Mouse (Mus musculus) intestine, postnatal 0 days (tissue): ENCODE measurements around the gene Il6st. TPM values are rescaled to one million over a fixed set of nuclear protein-coding genes. Genes with fewer than 3 reads are reported as not detected.

Experiments
- ATAC-seq: fragments of 200-750 bp; cut with Nextera tagmentation; 2 replicates; pipeline ENCODE4 v1.8.0; 2017; ENCODE audit warnings: mild to moderate bottlenecking, moderate TSS enrichment, moderate library complexity
- H3K27ac ChIP-seq: fragments of 300-500 bp; sonication (generic); 2 replicates; pipeline ENCODE4 v1.5.1; 2014; ENCODE audit warnings: mild to moderate bottlenecking, low read depth, low read length, moderate library complexity
- H3K27me3 ChIP-seq: fragments of 300-500 bp; sonication (generic); replicated peaks from 2 replicates; pipeline ENCODE4 v1.6.1; 2014; ENCODE audit warnings: low read length, mixed read lengths; ENCODE audit not compliant: control insufficient read depth, insufficient read depth
- H3K36me3 ChIP-seq: fragments of 300-500 bp; sonication (generic); 2 replicates; pipeline ENCODE4 v1.6.1; 2014; ENCODE audit warnings: mild to moderate bottlenecking, moderate library complexity; ENCODE audit not compliant: control insufficient read depth, insufficient read depth
- H3K4me1 ChIP-seq: fragments of 300-500 bp; sonication (generic); replicated peaks from 2 replicates; pipeline ENCODE4 v1.6.1; 2014; ENCODE audit warnings: antibody characterized with exemption, low read length, mixed read lengths; ENCODE audit not compliant: control insufficient read depth, insufficient read depth
- H3K4me2 ChIP-seq: fragments of 300-500 bp; sonication (generic); replicated peaks from 2 replicates; pipeline ENCODE4 v1.6.1; 2014; ENCODE audit warnings: low read depth, mild to moderate bottlenecking, moderate library complexity
- H3K4me3 ChIP-seq: fragments of 300-500 bp; sonication (generic); 2 replicates; pipeline ENCODE4 v1.5.1; 2014; ENCODE audit warnings: low read depth, low read length
- H3K9ac ChIP-seq: fragments of 300-500 bp; sonication (generic); 2 replicates; pipeline ENCODE4 v1.6.1; 2014; ENCODE audit warnings: mild to moderate bottlenecking, low read depth, low read length
- H3K9me3 ChIP-seq: fragments of 300-500 bp; sonication (generic); 2 replicates; pipeline ENCODE4 v1.6.1; 2016; ENCODE audit warnings: mixed run types; ENCODE audit not compliant: control insufficient read depth
- CTCF ChIP-seq: sonication (generic); IDR thresholded peaks from 2 replicates; pipeline ENCODE4 v1.5.1; 2016; ENCODE audit warnings: low read depth, mild to moderate bottlenecking, control low read depth, antibody characterized with exemption, moderate library complexity
- WGBS: fragments of 180-500 bp; shearing (Covaris S2); extraction: QIAGEN DNeasy Blood & Tissue Kit; methylation state at CpG from one replicate; pipeline ENCODE4 v1.1.7; 2014; 5-methylcytosine and 5-hydroxymethylcytosine counted together
- polyA plus RNA-seq: library from polyadenylated mRNA; unstranded; fragments of >200 nt; fragmentation: Nextera tagmentation; extraction: Ambion mirVana; gene quantifications from 2 replicates; pipeline ENCODE4 v1.2.1, GENCODE M21; 2015

Gene Il6st
- polyA plus RNA-seq, 1 experiment from 2014 or later: 20.5 TPM

GRCm38 (mm10) chr13:112433271-112433670 lies 30.6 kb upstream of the Il6st start:
- H3K36me3 ChIP-seq: no peaks in the 10 kb centered on the region
- no peaks in the 10 kb centered on the region for H3K27me3 ChIP-seq
- no peak overlapping the region for H3K9ac ChIP-seq
- no peak overlapping the region for H3K4me2 ChIP-seq
- H3K4me1 ChIP-seq: no peaks in the 10 kb centered on the region
- H3K9me3 ChIP-seq: no peaks in the 10 kb centered on the region
- TF ChIP-seq CTCF: no peak
- 63% methylated on average over 5 of the region's 5 CpGs for WGBS
- H3K27ac ChIP-seq: no peak overlapping the region
- no peak for ATAC-seq
- H3K4me3 ChIP-seq: no peak overlapping the region

- WGBS: 50% methylated on average over 8 of the region's 8 CpGs
- no peak for TF ChIP-seq CTCF
- Histone ChIP-seq H3K4me2 (no peak overlapping the region), H3K4me1 (0 out of 2 replicates have a peak, but pooled peaks cover 5% of the 10 kb centered on the region), H3K27me3 (no peaks in the 10 kb centered on the region), H3K9me3 (no peaks in the 10 kb centered on the region), H3K36me3 (no peaks in the 10 kb centered on the region), H3K4me3 (no peak overlapping the region), H3K27ac (no peak overlapping the region), H3K9ac (no peak overlapping the region)
- no peak for ATAC-seq
Measured at GRCm38 (mm10) chr13:112435241-112436075, 28.4 kb upstream of the Il6st start.

GRCm38 (mm10) chr13:112436288-112436687 lies 27.6 kb upstream of the Il6st start:
- WGBS: 73% methylated on average over 7 of the region's 7 CpGs
- Histone ChIP-seq H3K27ac (no peak overlapping the region), H3K27me3 (no peaks in the 10 kb centered on the region), H3K4me3 (no peak overlapping the region), H3K4me1 (0 out of 2 replicates have a peak, but pooled peaks cover 5% of the 10 kb centered on the region), H3K36me3 (no peaks in the 10 kb centered on the region), H3K4me2 (no peak overlapping the region), H3K9ac (no peak overlapping the region), H3K9me3 (no peaks in the 10 kb centered on the region)
- TF ChIP-seq CTCF: no peak
- ATAC-seq: no peak

GRCm38 (mm10) chr13:112438001-112438868 lies 25.6 kb upstream of the Il6st start:
- no peak overlapping the region for H3K4me3 ChIP-seq
- 0 out of 2 replicates have a peak, but pooled peaks cover 5% of the 10 kb centered on the region for H3K4me1 ChIP-seq
- WGBS: 89% methylated on average over 21 of the region's 21 CpGs
- ATAC-seq: no peak
- H3K4me2 ChIP-seq: no peak overlapping the region
- no peak overlapping the region for H3K27ac ChIP-seq
- H3K9me3 ChIP-seq: no peaks in the 10 kb centered on the region
- no peaks in the 10 kb centered on the region for H3K36me3 ChIP-seq
- H3K9ac ChIP-seq: no peak overlapping the region
- no peak for TF ChIP-seq CTCF
- no peaks in the 10 kb centered on the region for H3K27me3 ChIP-seq

- Histone ChIP-seq H3K27me3 (no peaks in the 10 kb centered on the region), H3K27ac (no peak overlapping the region), H3K9me3 (no peaks in the 10 kb centered on the region), H3K4me3 (no peak overlapping the region), H3K4me1 (0 out of 2 replicates have a peak, but pooled peaks cover 5% of the 10 kb centered on the region), H3K4me2 (peak overlapping the region; percentile 45), H3K9ac (no peak overlapping the region), H3K36me3 (no peaks in the 10 kb centered on the region)
- WGBS: 37% methylated on average over 15 of the region's 15 CpGs
- TF ChIP-seq CTCF: no peak
- no peak for ATAC-seq
Measured at GRCm38 (mm10) chr13:112439105-112439818, 24.6 kb upstream of the Il6st start.

GRCm38 (mm10) chr13:112439917-112440361 lies 23.9 kb upstream of the Il6st start:
- Histone ChIP-seq H3K9me3 (no peaks in the 10 kb centered on the region), H3K4me2 (peak overlapping the region; percentile 45), H3K36me3 (no peaks in the 10 kb centered on the region), H3K4me3 (no peak overlapping the region; the same call in 1 of the 2 replicates), H3K9ac (no peak overlapping the region), H3K27me3 (no peaks in the 10 kb centered on the region), H3K4me1 (0 out of 2 replicates have a peak, but pooled peaks cover 5% of the 10 kb centered on the region), H3K27ac (no peak overlapping the region)
- 14% methylated on average over 9 of the region's 9 CpGs for WGBS
- ATAC-seq: no peak
- TF ChIP-seq CTCF: no peak
